Mouse (Mus musculus): Measurements from ENCODE around the gene Dot1l.

GRCm38 (mm10) chr10:80760596-80761524 is 5.9 kb downstream of the Dot1l start:
- TF ChIP-seq POLR2A (IDR thresholded peaks at IDR 0.05; ENCODE audit: borderline replicate concordance, extremely low read depth, low read depth, low read length) (no peak), CTCF (IDR thresholded peaks at IDR 0.05; ENCODE audit: insufficient read depth, low read length) (no peak)

All from lung, adult 2 months (tissue).